Mouse (Mus musculus) spleen, adult 2 months (tissue): ENCODE data around the gene E130114P18Rik. TPM values are rescaled to one million over a fixed set of nuclear protein-coding genes. Genes with fewer than 3 reads are reported as not detected.
A peak's percentile ranks its signal among the peaks of the same experiment; 100 is the strongest.

ENCODE experiments used
- DNase-seq, 2 experiments: peaks; one replicate each; pipeline versions ENCODE4 v3.0.0 to v3.0.0-alpha.2; 2012 to 2021; ENCODE audit warnings: low spot score in 2 of 2, low read depth in 1 of 2
- H3K27ac ChIP-seq: fragments of 200-500 bp; 2 replicates; pipeline ENCODE4 v1.5.1; 2012; ENCODE audit warnings: low read length, inconsistent platforms; ENCODE audit not compliant: insufficient read depth
- H3K27me3 ChIP-seq: fragments of 200-500 bp; 2 replicates; pipeline ENCODE4 v1.6.1; 2012; ENCODE audit warnings: mild to moderate bottlenecking, moderate library complexity, low read length, inconsistent platforms; ENCODE audit not compliant: control insufficient read depth, insufficient read depth
- H3K36me3 ChIP-seq: fragments of 200-500 bp; 2 replicates; pipeline ENCODE4 v1.6.1; 2012; ENCODE audit warnings: mild to moderate bottlenecking, low read length, inconsistent platforms; ENCODE audit not compliant: control insufficient read depth, insufficient read depth
- H3K4me1 ChIP-seq: fragments of 200-500 bp; 2 replicates; pipeline ENCODE4 v1.6.1; 2011; ENCODE audit warnings: inconsistent platforms; ENCODE audit not compliant: control insufficient read depth, insufficient read depth, insufficient read length
- H3K4me3 ChIP-seq: fragments of 200-500 bp; 2 replicates; pipeline ENCODE4 v1.5.1; 2011; ENCODE audit warnings: mild to moderate bottlenecking, inconsistent platforms; ENCODE audit not compliant: insufficient read depth, insufficient read length; ENCODE audit errors: extremely low read depth
- CTCF ChIP-seq: fragments of 200-500 bp; IDR thresholded peaks from 2 replicates; pipeline ENCODE4 v1.5.1; 2011; ENCODE audit warnings: mild to moderate bottlenecking, inconsistent platforms; ENCODE audit not compliant: insufficient read depth, insufficient read length, insufficient replicate concordance; ENCODE audit errors: extremely low read depth
- POLR2A ChIP-seq: fragments of 200-500 bp; IDR thresholded peaks from 2 replicates; pipeline ENCODE4 v1.6.1; 2011; ENCODE audit warnings: low read depth, low read length, inconsistent platforms
- WGBS: fragments of 180-500 bp; shearing (Covaris S2); methylation state at CpG from one replicate; pipeline ENCODE4 v1.1.7; 2018; 5-methylcytosine and 5-hydroxymethylcytosine counted together
- polyA plus RNA-seq: library from polyadenylated mRNA; depleted of rRNA; stranded (reverse); fragments of >200 nt; gene quantifications from 2 replicates; pipeline ENCODE4 v1.2.3, GENCODE M21; 2012

The E130114P18Rik gene
- polyA plus RNA-seq, 1 experiment = not detected

GRCm38 (mm10) chr4:97782497-97782896, 4.6 kb upstream of the E130114P18Rik start:
- Histone ChIP-seq H3K4me3 (no peak overlapping the region), H3K27ac (no peak overlapping the region), H3K36me3 (no peaks in the 10 kb centered on the region), H3K4me1 (no peaks in the 10 kb centered on the region; the same call in 1 of the 2 replicates), H3K27me3 (peaks cover 11% of the 10 kb centered on the region)
- WGBS = 95% methylated on average over 6 of the region's 6 CpGs
- DNase-seq = no peak
- no peak for TF ChIP-seq POLR2A
- TF ChIP-seq CTCF = no peak

- DNase-seq = no peak
- H3K36me3 ChIP-seq = no peaks in the 10 kb centered on the region
- peaks cover 16% of the 10 kb centered on the region for H3K27me3 ChIP-seq
- H3K4me1 ChIP-seq = no peaks in the 10 kb centered on the region; the same call in 1 of the 2 replicates
- TF ChIP-seq CTCF (no peak), POLR2A (no peak)
- no peak overlapping the region for H3K27ac ChIP-seq
- no peak overlapping the region for H3K4me3 ChIP-seq
- 79% methylated on average over 3 of the region's 3 CpGs for WGBS
Observed at GRCm38 (mm10) chr4:97782069-97782468, 4.2 kb upstream of the E130114P18Rik start.

GRCm38 (mm10) chr4:97780666-97781435, 3.0 kb upstream of the E130114P18Rik start:
- Histone ChIP-seq H3K27ac (no peak overlapping the region), H3K4me1 (peaks cover 2% of the 10 kb centered on the region), H3K4me3 (no peak overlapping the region), H3K27me3 (peaks cover 22% of the 10 kb centered on the region), H3K36me3 (no peaks in the 10 kb centered on the region)
- 88% methylated on average over 7 of the region's 7 CpGs for WGBS
- no peak for DNase-seq
- TF ChIP-seq CTCF (no peak), POLR2A (no peak)

- Histone ChIP-seq H3K36me3 (no peaks in the 10 kb centered on the region), H3K27me3 (peaks cover 27% of the 10 kb centered on the region), H3K4me1 (peaks cover 2% of the 10 kb centered on the region), H3K27ac (0 out of 2 replicates have a peak overlapping the region, but pooled peaks have one; percentile 15), H3K4me3 (no peak overlapping the region)
- TF ChIP-seq CTCF (no peak), POLR2A (no peak)
- DNase-seq = no peak
- 82% methylated on average over 7 of the region's 7 CpGs for WGBS
Observed at GRCm38 (mm10) chr4:97780024-97780423, 2.1 kb upstream of the E130114P18Rik start.

GRCm38 (mm10) chr4:97779003-97779930, 1.4 kb upstream of the E130114P18Rik start:
- 61% methylated on average over 18 of the region's 18 CpGs for WGBS
- no peak for DNase-seq
- peaks cover 28% of the 10 kb centered on the region for H3K27me3 ChIP-seq
- no peak overlapping the region for H3K27ac ChIP-seq
- no peak for TF ChIP-seq POLR2A
- TF ChIP-seq CTCF = no peak
- H3K4me1 ChIP-seq = peaks cover 2% of the 10 kb centered on the region
- no peaks in the 10 kb centered on the region for H3K36me3 ChIP-seq
- H3K4me3 ChIP-seq = peak overlapping the region; percentile 66; the same call in 1 of the 2 replicates

- Histone ChIP-seq H3K27ac (peak overlapping the region; percentile 59), H3K36me3 (no peaks in the 10 kb centered on the region)
Observed at GRCm38 (mm10) chr4:97778211-97779002, 529 bp upstream of the E130114P18Rik start.

More at GRCm38 (mm10) chr4:97778211-97779002, 529 bp upstream of the E130114P18Rik start:
- Histone ChIP-seq H3K4me3 (peak overlapping the region; percentile 66), H3K4me1 (peaks cover 2% of the 10 kb centered on the region), H3K27me3 (peaks cover 28% of the 10 kb centered on the region)
- TF ChIP-seq CTCF = no peak
- TF ChIP-seq POLR2A = no peak
- DNase-seq = no peak
- WGBS = 1% methylated on average over 94 of the region's 94 CpGs
